Mouse (Mus musculus) urinary bladder, postnatal 4 days (tissue): ENCODE data around the gene Epha4.

ENCODE experiments used
- DNase-seq, 2 experiments: peaks; one replicate each; pipeline ENCODE4 v3.0.0; 2021 to 2022; ENCODE audit warnings: low spot score in 2 of 2

Gene Epha4

GRCm38 (mm10) chr1:77514963-77515650 is at the start of gene Epha4:
Gene Epha4, minus strand, starts transcription at chr1:77515088.
- peak; percentile 89 to 90 for DNase-seq

GRCm38 (mm10) chr1:77556199-77556598 is 41.3 kb upstream of the Epha4 start:
- no peak for DNase-seq

GRCm38 (mm10) chr1:77551927-77552326 is 37.0 kb upstream of the Epha4 start:
- DNase-seq, result no peak

- no peak for DNase-seq
Observed at GRCm38 (mm10) chr1:77545722-77546121, 30.8 kb upstream of the Epha4 start.

- no peak for DNase-seq
Observed at GRCm38 (mm10) chr1:77545035-77545434, 30.1 kb upstream of the Epha4 start.

GRCm38 (mm10) chr1:77544279-77544678 is 29.4 kb upstream of the Epha4 start:
- no peak for DNase-seq

- no peak for DNase-seq
Observed at GRCm38 (mm10) chr1:77539945-77540344, 25.1 kb upstream of the Epha4 start.

GRCm38 (mm10) chr1:77538559-77538958 is 23.7 kb upstream of the Epha4 start:
- DNase-seq, result no peak

GRCm38 (mm10) chr1:77535905-77536304 is 21.0 kb upstream of the Epha4 start:
- DNase-seq, result no peak

- no peak for DNase-seq
Observed at GRCm38 (mm10) chr1:77532576-77533183, 17.8 kb upstream of the Epha4 start.

GRCm38 (mm10) chr1:77531934-77532575 is 17.2 kb upstream of the Epha4 start:
- DNase-seq, result no peak

- no peak for DNase-seq
Observed at GRCm38 (mm10) chr1:77525082-77525481, 10.2 kb upstream of the Epha4 start.

- DNase-seq, result no peak
Observed at GRCm38 (mm10) chr1:77523354-77523753, 8.5 kb upstream of the Epha4 start.

- DNase-seq, result no peak
Observed at GRCm38 (mm10) chr1:77521640-77522539, 7.0 kb upstream of the Epha4 start.

- DNase-seq, result no peak
Observed at GRCm38 (mm10) chr1:77518715-77519114, 3.8 kb upstream of the Epha4 start.

- peak; percentile 86 to 92 for DNase-seq
Observed at GRCm38 (mm10) chr1:77516203-77516991, 1.5 kb upstream of the Epha4 start.

- DNase-seq, result no peak
Observed at GRCm38 (mm10) chr1:77515651-77515981, 728 bp upstream of the Epha4 start.

GRCm38 (mm10) chr1:77514325-77514962 is 444 bp downstream of the Epha4 start:
- DNase-seq, result peak in 1 of 2 experiments; percentile 33

GRCm38 (mm10) chr1:77513959-77514324 is 946 bp downstream of the Epha4 start:
- DNase-seq, result no peak

GRCm38 (mm10) chr1:77513411-77513941 is 1.4 kb downstream of the Epha4 start:
- DNase-seq, result no peak
